Mouse (Mus musculus) gastrocnemius, postnatal 4 days (tissue): ENCODE data around the gene Ctss. TPM values are rescaled to one million over a fixed set of nuclear protein-coding genes. Genes with fewer than 3 reads are reported as not detected.
A peak's percentile ranks its signal among the peaks of the same experiment; 100 is the strongest.
"Not testable (repeated sequence)": the region's sequence is repeated elsewhere in the genome, so short reads cannot be mapped to it uniquely, and the experiment has no call there.

Experiments used
- DNase-seq, 2 experiments: peaks; one replicate each; pipeline ENCODE4 v3.0.0; 2021 to 2022; ENCODE audit warnings: low spot score in 2 of 2, mixed read lengths in 2 of 2
- total RNA-seq, 2 experiments: library from RNA; stranded (reverse); gene quantifications; 2 replicates each; pipeline ENCODE4 v1.2.3; 2021

Ctss gene
- total RNA-seq, 2 experiments from 2014 or later: 10.1 to 10.7 TPM

DNA sequence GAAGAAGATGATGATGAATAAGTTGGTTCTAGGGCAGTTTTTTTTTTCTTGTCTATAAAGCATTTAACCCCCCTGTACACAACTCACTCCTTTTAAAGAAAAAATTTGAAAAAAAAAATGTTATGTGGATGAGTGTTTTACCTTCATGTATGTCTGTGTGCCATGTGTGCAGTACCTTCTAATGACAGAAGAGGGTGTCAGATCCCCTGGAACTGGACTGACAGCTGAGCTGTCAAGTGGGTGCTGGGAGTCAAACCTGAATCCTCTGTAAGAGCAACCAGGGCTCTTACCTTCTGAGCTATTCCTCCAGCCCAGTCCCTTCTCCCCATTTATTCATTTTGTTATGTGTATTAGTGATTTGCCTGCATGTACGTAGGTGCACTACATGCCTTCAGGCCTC, 4.4 kb downstream of the Ctss start:
- DNase-seq: no peak

DNA sequence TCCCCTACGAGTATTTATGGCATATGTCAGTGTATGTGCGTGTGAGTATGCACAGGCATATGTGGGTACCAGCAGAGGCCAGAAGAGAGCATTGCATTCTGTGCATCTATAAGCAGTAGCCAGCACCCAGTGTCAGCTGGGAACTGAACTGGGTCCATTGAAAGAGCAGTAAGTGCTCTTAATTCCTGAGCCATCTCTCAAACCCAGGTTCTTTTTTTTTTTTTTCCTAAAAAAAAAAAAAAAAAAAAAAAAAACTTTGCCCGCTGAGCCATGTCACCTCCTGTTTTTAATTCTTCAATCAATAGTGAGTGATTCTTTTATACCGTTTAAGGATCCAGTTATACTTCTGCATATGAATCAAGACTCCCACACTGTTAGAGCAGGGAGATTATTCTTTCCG, 6.8 kb downstream of the Ctss start:
- no peak for DNase-seq

DNA sequence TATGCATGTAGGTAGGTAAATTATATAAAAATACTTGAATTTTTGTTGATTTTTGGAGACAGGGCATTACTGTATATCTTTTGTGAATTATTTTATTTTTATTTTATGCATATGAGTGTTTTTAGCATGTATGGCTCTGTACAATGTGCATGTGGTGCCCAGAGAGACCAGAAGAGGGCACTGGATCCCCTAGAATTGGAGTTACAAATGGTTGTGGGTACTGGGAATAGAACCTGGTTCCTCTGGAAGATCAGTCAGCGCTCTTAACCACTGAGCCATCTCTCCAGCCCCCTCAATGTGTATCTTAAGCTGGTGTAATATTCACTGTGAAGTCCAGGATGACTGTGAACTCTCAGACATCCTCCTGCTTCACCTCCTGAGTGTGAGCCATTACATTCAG, 8.3 kb downstream of the Ctss start:
- DNase-seq: no peak

DNA sequence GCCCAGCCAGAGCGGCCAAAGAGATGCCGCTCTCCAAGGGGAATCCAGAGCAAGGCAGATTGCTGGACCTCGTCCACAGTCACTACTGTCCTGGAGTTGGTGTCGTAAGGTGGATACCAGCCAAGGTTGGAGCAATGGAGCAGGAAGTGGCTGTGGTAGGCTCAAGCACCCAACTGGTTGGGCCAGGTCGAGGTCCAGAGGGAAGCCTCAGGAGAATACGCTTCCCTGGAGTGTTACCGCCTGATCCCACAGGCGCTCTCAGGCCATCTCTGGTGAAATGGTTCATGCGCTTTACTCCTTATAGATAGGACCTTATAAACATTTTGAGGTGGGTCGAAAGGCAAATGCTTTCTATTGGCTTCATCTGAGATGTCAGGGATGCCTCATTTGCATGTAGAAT, 12.3 kb downstream of the Ctss start:
- no peak for DNase-seq

DNA sequence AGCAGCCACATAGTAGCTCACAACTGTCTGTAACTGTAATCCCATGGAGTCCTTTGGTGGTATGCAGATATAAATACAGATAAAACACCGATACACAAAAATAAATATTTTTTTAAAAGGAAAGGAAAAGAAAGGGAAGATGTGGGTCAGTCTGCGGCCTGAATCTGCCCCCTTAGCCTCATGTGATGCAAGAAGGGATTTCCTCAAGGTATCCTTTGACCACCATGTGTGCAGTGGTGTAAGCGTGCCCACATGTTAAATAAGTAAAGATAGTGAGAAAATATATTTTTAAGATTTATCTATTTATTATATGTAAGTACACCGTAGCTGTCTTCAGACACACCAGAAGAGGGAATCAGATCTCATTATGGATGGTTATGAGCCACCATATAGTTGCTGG, 13.3 kb downstream of the Ctss start:
- DNase-seq: no peak

DNA sequence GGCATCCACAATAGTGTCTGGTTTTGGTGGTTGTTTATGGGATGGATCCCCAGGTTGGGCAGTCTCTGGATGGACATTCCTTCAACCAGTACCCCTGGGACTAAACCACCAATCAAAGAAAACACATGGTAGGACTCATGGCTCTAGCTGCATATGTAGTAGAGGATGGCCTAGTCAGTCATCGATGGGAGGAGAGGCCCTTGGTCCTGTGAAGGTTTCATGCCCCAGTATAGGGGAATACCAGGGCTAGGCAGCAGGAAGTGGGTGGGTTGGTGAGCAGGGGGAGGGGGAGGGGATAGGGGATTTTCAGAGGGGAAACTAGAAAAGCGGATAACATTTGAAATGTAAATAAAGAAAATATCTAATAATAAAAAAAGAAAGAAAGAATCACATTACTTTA, 14.6 kb downstream of the Ctss start:
- DNase-seq: not testable (repeated sequence)

DNA sequence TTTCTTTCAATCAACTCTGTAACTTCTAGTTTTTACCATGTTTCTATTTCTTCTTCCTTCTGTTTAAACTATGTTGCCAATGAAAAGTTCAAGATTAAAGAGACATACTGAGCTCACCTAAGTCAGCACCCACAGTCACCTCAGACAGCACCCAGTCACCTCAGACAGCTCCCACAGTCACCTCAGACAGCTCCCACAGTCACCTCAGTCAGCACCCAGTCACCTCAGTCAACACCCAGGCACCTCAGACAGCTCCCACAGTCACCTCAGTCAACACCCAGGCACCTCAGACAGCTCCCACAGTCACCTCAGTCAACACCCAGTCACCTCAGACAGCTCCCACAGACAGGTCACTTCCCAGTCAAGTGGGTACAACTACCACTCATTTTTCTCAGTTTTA, 15.6 kb downstream of the Ctss start:
- DNase-seq: no peak

DNA sequence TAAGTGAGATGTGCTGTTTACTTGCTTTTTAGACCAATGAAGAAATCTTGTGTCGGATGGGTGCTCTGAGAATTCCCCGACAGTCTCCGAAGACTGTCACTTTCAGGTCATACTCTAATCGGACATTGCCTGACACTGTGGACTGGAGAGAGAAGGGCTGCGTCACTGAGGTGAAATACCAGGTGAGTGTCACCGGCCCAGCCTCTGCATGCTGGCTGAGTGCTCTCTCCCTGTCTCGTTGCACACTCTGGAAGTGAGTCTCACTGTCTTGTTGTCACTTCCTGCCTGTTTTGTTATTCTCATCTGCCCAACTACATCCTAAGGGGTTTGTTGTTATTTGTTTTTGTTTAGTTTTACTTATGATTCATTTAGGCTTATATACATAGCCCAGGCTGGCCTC, 16.4 kb downstream of the Ctss start:
- DNase-seq: no peak

DNA sequence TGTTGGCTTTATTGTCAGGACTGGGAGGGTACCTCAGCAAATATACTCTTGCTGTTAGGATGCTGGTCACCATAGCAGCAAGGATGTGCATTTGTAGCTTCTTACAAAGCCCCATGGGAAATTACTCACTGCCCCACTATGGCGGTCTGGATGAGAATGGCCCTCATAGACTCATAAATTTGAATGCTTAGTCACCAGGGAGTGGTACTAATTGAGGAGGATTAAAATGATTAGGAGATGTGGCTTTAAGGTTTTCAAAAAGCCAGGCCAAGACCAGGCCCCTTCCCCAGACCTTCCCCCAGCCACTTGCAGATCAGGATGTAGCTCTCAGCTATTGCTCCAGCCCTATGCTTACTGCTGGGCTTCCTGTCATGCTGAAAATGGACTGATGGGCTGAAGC, 23.6 kb downstream of the Ctss start:
- DNase-seq: no peak

DNA sequence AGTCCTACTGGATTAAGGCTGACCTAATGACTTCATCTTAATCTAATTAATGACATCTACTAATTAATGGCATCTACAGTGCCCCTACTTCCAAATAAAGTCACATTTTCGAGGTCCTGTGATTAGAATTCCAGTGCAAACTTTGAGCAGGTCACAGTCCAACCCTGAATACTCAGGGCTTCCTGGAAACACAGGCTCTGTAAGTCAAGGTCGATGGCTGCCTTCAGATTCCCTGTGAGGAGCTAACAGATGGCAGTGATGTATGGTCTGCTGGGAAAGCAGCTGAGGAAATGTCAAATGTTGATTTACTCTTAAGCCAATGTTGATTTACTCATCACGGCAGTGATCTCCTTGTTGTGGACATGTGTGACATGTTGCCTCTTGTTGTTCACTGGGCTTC, 27.4 kb downstream of the Ctss start:
- no peak for DNase-seq

DNA sequence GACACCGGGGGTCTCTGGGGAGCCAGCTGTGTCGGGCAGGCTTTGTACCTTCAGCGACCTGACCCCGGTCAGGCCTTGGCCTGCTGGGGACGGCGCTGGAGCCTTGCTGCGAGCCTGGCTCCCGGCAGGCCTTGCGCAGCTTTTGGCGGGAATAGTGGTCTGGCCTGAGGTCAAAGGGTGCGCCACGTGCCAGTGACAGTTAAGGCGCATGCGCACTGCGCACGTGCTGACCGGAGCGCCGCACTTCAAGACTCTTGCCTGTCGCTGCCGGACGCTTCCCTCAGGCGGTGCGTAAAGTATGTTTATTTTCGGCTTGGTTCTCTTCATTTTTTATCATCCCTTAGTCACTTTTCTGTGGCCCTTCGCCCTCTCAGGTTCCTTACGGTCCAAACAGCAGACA, 32.9 kb downstream of the Ctss start, which contains the start of gene Hormad1:
Gene Hormad1 (plus strand): TSS at position 241 of the 400 bp plus-strand sequence.
- no peak for DNase-seq

DNA sequence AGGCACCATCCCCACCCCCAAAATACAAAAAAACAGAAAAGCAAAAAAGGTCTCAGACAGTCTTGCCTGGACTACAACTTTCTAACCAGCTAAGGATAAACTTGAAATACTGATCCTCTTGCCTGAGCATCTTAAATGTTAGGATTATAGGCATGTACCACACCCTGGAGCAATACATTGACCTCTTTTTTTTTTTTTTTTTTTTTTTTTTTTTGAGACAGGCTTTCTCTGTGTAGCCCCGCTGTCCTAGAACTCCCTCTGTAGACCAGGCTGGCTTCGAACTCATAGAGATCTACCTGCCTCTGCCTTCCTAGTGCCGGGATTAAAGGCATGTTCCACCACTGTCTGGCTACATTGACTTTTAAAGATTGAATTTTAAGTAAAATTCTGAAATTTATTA, 34.2 kb downstream of the Ctss start:
- no peak for DNase-seq

DNA sequence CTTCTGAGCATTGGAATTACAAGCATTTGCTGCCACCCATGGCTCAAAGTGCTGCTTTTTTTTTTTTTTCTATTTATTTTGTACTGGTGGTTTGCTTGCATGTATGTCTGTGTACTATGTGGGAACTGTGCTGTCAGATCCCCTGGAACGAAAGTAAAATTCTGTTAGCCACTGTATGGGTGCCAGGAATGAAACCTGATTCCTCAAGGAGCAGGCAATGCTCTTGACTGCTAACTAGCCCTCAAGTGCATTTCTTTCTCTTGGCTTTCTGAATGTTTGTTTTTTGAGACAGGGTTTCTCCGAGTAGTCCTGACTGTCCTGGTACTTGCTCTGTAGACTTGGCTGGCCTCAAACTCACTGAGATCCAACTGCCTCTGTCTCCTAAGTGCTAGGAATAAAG, 35.2 kb downstream of the Ctss start:
- no peak for DNase-seq

DNA sequence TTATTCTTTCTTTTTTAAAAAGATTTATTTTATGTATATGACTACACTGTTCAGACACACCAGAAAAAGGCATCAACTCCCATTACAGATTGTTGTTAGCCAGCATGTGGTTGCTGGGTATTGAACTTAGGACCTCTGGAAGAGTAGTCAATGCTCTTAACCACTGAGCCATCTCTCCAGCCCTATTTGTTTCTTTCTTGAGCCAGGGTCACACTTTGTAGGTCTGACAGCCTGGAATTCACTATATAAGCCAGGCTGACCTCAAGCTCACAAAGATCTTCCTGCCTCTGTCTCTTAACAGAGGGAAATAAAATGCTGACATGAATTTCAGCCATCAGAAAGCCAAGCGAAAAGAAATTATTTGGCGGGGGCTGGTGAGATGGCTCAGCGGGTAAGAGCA, 43.0 kb downstream of the Ctss start:
- DNase-seq: no peak

DNA sequence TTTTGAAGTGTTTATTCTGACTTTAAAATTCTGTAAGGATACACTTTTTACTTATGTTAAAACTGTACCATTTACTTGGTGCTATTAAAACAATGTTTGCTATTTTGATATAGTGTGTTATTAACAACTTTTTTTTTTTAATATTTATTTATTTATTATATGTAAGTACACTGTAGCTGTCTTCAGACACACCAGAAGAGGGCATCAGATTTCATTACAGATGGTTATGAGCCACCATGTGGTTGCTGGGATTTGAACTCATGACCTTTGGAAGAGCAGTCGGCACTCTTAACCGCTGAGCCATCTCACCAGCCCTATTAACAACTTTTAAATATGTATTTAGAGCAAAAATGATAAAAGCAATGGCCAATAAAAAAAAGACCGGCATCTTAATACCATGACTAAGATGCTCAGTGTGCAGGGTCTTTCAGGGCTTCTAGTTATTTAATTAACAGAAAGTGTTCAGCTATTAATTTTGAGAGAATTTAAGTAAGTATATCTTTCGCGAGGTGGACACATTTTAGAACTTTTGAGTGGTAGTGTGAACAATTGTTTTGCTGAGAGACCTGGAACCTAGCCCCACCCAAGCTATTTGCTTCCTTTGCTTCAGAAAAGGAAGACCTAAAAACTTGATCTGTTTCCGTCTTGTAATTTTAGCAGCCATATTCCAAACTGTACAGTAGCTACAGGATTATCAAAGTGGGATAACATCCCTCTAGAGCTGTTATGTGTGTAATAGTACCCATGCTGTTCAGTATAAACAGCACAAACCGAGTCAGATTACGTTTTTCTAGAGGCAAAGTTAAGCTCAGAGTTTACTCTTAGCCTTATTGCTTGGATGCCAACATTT, 61.4 kb downstream of the Ctss start:
- DNase-seq: no peak

DNA sequence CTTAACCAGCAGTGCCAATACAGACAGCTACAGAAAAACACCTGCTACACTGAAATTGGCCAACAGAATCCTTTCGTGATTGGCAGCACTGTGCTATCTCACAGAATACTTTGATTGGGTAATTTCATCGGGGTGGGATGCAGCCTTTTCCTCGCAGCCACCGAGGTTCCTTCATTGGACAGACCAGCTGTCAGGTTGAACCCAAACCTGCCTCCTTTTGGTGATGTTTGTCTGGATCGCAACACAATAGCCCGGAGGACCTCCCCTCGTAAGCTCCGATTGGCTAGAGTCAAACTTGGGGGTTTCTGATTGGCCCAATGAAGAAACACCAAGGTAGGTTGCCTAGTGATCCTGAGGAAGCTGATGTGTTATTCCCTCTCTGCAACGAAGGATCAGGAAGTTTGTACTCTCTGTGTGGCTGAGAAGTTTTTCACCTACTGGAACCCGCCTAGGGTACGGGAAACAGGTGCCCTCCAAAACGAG, 62.1 kb downstream of the Ctss start, which contains the start of gene Golph3l:
Gene Golph3l (plus strand): TSS at position 331 of the 483 bp plus-strand sequence.
- DNase-seq: peak; percentile 74 to 88

DNA sequence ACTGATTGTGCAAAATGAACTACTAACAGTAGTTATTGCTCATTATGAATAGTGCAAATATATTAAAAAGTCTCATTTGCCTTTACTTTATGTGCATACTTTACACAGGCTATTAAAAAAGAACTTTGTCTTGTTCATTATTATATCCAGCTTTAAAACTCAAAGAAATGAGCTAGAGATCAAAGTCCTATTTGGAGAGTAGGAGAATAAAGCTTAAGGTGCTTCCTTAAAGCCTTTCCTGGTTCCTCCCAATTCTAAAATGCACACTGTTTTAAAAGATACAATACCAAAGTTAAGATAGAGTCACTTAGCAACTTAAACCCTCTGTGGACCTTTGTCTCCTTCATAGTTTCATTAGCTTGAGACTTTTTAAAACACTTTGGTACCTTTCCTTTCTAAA, 72.1 kb downstream of the Ctss start:
- no peak for DNase-seq

DNA sequence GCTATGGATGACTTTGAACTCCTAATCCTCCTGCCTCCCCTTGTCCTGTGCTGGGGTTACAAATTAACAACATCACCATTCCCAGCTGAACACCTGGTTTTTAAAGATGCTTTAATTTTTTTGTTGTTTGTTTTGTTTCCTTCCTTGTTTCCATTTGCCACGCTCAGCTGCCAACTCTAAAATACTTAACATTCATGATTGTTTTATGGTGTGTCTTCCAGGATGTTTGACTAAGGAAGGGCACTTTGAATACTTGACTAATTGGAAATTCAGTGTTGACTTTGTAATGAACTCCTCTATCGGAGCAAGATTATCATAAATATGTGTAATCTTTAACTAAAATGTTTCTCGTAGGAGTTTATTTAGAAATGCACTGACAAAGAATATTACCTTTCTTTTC, 74.7 kb downstream of the Ctss start:
- no peak for DNase-seq

Other genes starting within 250 kb of the Ctss start
- 10 to 100 TPM; 22.8 to 26.8 TPM for gene Mindy1, start 245.4 kb upstream of the Ctss start, total RNA-seq
- 10 to 100 TPM; 68.7 to 78.2 TPM for gene Prune1, start 244.7 kb upstream of the Ctss start, total RNA-seq
- gene Anxa9, start 219.6 kb upstream of the Ctss start, total RNA-seq: 1 to 10 TPM in 1 of 2 experiments, under 1 TPM in 1; 0.57 to 1.1 TPM
- 10 to 100 TPM; 56.0 to 61.5 TPM for gene Cers2, start 212.0 kb upstream of the Ctss start, total RNA-seq
- 10 to 100 TPM; 22.5 to 24.5 TPM for gene Setdb1, start 169.6 kb upstream of the Ctss start, total RNA-seq
- gene 4930558C23Rik, start 123.9 kb upstream of the Ctss start, total RNA-seq: not detected
- gene Arnt, start 92.4 kb upstream of the Ctss start, total RNA-seq: 10 to 100 TPM; 59.6 to 72.8 TPM
- 10 to 100 TPM; 49.1 to 52.4 TPM for gene Ctsk, start 27.5 kb upstream of the Ctss start, total RNA-seq
- not detected for gene Hormad1, start 32.9 kb downstream of the Ctss start, total RNA-seq
- 10 to 100 TPM; 21.1 to 21.7 TPM for gene Golph3l, start 62.1 kb downstream of the Ctss start, total RNA-seq
- gene Ensa, start 98.2 kb downstream of the Ctss start, total RNA-seq: 10 to 100 TPM; 74.3 to 79.9 TPM
- 100 to 1,000 TPM in 1 of 2 experiments, 10 to 100 TPM in 1; 90.6 to 107 TPM for gene Mcl1, start 132.0 kb downstream of the Ctss start, total RNA-seq
- gene Adamtsl4, start 161.1 kb downstream of the Ctss start, total RNA-seq: 10 to 100 TPM; 28.2 to 36.2 TPM
- gene Ecm1, start 212.8 kb downstream of the Ctss start, total RNA-seq: 10 to 100 TPM; 32.4 to 35.5 TPM
- gene Tars2, start 233.4 kb downstream of the Ctss start, total RNA-seq: 10 to 100 TPM; 22.4 to 23.9 TPM